Mouse (Mus musculus): Measurements from ENCODE around the gene Vtcn1. TPM values are rescaled to one million over a fixed set of nuclear protein-coding genes. Genes with fewer than 3 reads are reported as not detected.

Vtcn1 gene
- polyA plus RNA-seq, 1 experiment from 2014 or later, result 0.41 TPM

GRCm38 (mm10) chr3:100908594-100908993, 83.3 kb downstream of the Vtcn1 start:
- no peak overlapping the region for H3K4me3 ChIP-seq (ENCODE audit: control insufficient read depth in 1 of 2, insufficient read depth in 1 of 2, low read depth in 1 of 2, low read length in 2 of 2)
- H3K9ac ChIP-seq (ENCODE audit: low read length), result no peak overlapping the region
- no peaks in the 10 kb centered on the region for H3K9me3 ChIP-seq (ENCODE audit: control insufficient read depth, low read length)
- peak overlapping the region; percentile 14; the same call in 1 of the 2 replicates for H3K4me2 ChIP-seq (ENCODE audit: low read length)
- H3K4me1 ChIP-seq (ENCODE audit: control insufficient read depth in 2 of 2, insufficient read depth in 2 of 2, low read length in 2 of 2), result peaks cover 2 to 10% of the 10 kb centered on the region in 2 experiments; a peak in 3 of 4 replicates
- no peaks in the 10 kb centered on the region for H3K27me3 ChIP-seq (ENCODE audit: control insufficient read depth, insufficient read depth, low read length)
- ATAC-seq (ENCODE audit: insufficient number of reproducible peaks, insufficient read depth, low FRiP score, low read depth), result no peak
- H3K36me3 ChIP-seq (ENCODE audit: control insufficient read depth, insufficient read depth, low read length), result no peaks in the 10 kb centered on the region
- WGBS, result 19% methylated on average over 6 of the region's 6 CpGs
- H3K27ac ChIP-seq (replicated peaks in 1 of 2; ENCODE audit: control insufficient read depth in 1 of 2, insufficient read depth in 1 of 2, low read depth in 2 of 2, low read length in 2 of 2), result no peak overlapping the region

DNA sequence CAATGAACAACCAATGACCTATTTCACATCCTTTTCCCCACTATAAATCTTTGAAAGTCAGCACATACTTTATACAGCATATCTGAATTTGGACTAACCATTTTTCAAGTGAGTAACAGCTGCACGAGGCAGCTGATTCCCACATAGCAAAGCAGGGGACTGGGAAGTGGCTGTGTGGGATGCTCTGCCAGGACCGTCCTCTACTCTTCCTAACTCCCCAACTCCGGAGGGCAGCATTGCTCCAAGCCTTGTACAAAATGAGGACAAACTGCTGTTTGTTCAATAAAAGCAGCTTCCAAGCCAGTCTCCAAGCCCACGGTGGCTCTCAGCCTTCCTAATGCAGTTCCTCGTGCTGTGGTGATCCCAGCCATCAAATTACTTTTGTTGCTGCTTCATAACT, 85.4 kb downstream of the Vtcn1 start:
- 71% methylated on average over 5 of the region's 5 CpGs for WGBS
- peaks cover 2 to 10% of the 10 kb centered on the region in 2 experiments; a peak in 3 of 4 replicates for H3K4me1 ChIP-seq (ENCODE audit: control insufficient read depth in 2 of 2, insufficient read depth in 2 of 2, low read length in 2 of 2)
- H3K9ac ChIP-seq (ENCODE audit: low read length), result no peak overlapping the region
- no peaks in the 10 kb centered on the region for H3K36me3 ChIP-seq (ENCODE audit: control insufficient read depth, insufficient read depth, low read length)
- H3K9me3 ChIP-seq (ENCODE audit: control insufficient read depth, low read length), result no peaks in the 10 kb centered on the region
- H3K27me3 ChIP-seq (ENCODE audit: control insufficient read depth, insufficient read depth, low read length), result no peaks in the 10 kb centered on the region
- no peak overlapping the region for H3K4me3 ChIP-seq (ENCODE audit: control insufficient read depth in 1 of 2, insufficient read depth in 1 of 2, low read depth in 1 of 2, low read length in 2 of 2)
- no peak overlapping the region for H3K4me2 ChIP-seq (ENCODE audit: low read length)
- ATAC-seq (ENCODE audit: insufficient number of reproducible peaks, insufficient read depth, low FRiP score, low read depth), result no peak
- H3K27ac ChIP-seq (replicated peaks in 1 of 2; ENCODE audit: control insufficient read depth in 1 of 2, insufficient read depth in 1 of 2, low read depth in 2 of 2, low read length in 2 of 2), result no peak overlapping the region

GRCm38 (mm10) chr3:100911026-100911425, 85.8 kb downstream of the Vtcn1 start:
- H3K36me3 ChIP-seq (ENCODE audit: control insufficient read depth, insufficient read depth, low read length), result no peaks in the 10 kb centered on the region
- H3K9me3 ChIP-seq (ENCODE audit: control insufficient read depth, low read length), result no peaks in the 10 kb centered on the region
- no peak for ATAC-seq (ENCODE audit: insufficient number of reproducible peaks, insufficient read depth, low FRiP score, low read depth)
- H3K4me2 ChIP-seq (ENCODE audit: low read length), result no peak overlapping the region
- no peaks in the 10 kb centered on the region for H3K27me3 ChIP-seq (ENCODE audit: control insufficient read depth, insufficient read depth, low read length)
- no peak overlapping the region for H3K4me3 ChIP-seq (ENCODE audit: control insufficient read depth in 1 of 2, insufficient read depth in 1 of 2, low read depth in 1 of 2, low read length in 2 of 2)
- H3K4me1 ChIP-seq (ENCODE audit: control insufficient read depth in 2 of 2, insufficient read depth in 2 of 2, low read length in 2 of 2), result peaks cover 2 to 10% of the 10 kb centered on the region in 2 experiments; a peak in 3 of 4 replicates
- no peak overlapping the region for H3K9ac ChIP-seq (ENCODE audit: low read length)
- WGBS, result 77% methylated on average over 9 of the region's 9 CpGs
- no peak overlapping the region for H3K27ac ChIP-seq (replicated peaks in 1 of 2; ENCODE audit: control insufficient read depth in 1 of 2, insufficient read depth in 1 of 2, low read depth in 2 of 2, low read length in 2 of 2)

GRCm38 (mm10) chr3:100911498-100912213, 86.4 kb downstream of the Vtcn1 start:
- 0 out of 2 replicates have a peak, but pooled peaks have one; percentile 26 for ATAC-seq (ENCODE audit: insufficient number of reproducible peaks, insufficient read depth, low FRiP score, low read depth)
- Histone ChIP-seq H3K4me2 (ENCODE audit: low read length) (no peak overlapping the region), H3K27ac (replicated peaks in 1 of 2; ENCODE audit: control insufficient read depth in 1 of 2, insufficient read depth in 1 of 2, low read depth in 2 of 2, low read length in 2 of 2) (no peak overlapping the region), H3K4me1 (ENCODE audit: control insufficient read depth in 2 of 2, insufficient read depth in 2 of 2, low read length in 2 of 2) (peaks cover 0 to 6% of the 10 kb centered on the region in 2 experiments; a peak in 2 of 4 replicates), H3K9ac (ENCODE audit: low read length) (no peak overlapping the region), H3K4me3 (ENCODE audit: control insufficient read depth in 1 of 2, insufficient read depth in 1 of 2, low read depth in 1 of 2, low read length in 2 of 2) (no peak overlapping the region), H3K36me3 (ENCODE audit: control insufficient read depth, insufficient read depth, low read length) (no peaks in the 10 kb centered on the region), H3K9me3 (ENCODE audit: control insufficient read depth, low read length) (no peaks in the 10 kb centered on the region), H3K27me3 (ENCODE audit: control insufficient read depth, insufficient read depth, low read length) (no peaks in the 10 kb centered on the region)
- 51% methylated on average over 7 of the region's 7 CpGs for WGBS

- no peak overlapping the region for H3K4me2 ChIP-seq (ENCODE audit: low read length)
- no peak for ATAC-seq (ENCODE audit: insufficient number of reproducible peaks, insufficient read depth, low FRiP score, low read depth)
- 14% methylated on average over 7 of the region's 7 CpGs for WGBS
These were observed 91.6 kb downstream of the Vtcn1 start for GRCm38 (mm10) chr3:100916844-100917243.

DNA sequence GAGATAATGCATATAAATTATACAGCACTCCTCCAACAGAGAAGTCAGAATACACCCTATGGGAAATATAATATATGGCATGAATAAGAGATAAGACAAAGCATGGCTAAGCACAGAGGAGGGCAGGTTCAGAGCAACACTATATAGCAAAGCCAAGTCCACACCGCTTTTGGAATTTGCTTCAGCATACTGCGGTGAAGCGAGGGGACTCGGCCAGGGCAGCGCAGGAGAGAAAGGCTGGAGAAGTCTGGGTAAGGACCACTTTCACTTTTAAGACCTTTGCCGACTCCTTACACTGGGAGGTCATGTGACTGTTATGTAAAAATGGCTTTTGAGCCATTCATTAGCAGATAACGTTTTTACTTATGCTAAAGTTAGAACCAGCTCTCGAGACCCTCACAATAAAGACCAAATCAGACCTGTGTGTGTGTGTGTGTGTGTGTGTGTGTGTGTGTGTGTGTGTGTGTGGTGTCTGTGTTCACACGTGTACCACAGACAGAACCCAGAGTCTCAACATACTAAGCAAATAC, 95.4 kb downstream of the Vtcn1 start:
- H3K4me2 ChIP-seq (ENCODE audit: low read length), result no peak overlapping the region

More at GRCm38 (mm10) chr3:100916844-100917243, 91.6 kb downstream of the Vtcn1 start:
- Histone ChIP-seq H3K4me1 (ENCODE audit: control insufficient read depth in 2 of 2, insufficient read depth in 2 of 2, low read length in 2 of 2) (no peaks in the 10 kb centered on the region), H3K9ac (ENCODE audit: low read length) (no peak overlapping the region), H3K27ac (replicated peaks in 1 of 2; ENCODE audit: control insufficient read depth in 1 of 2, insufficient read depth in 1 of 2, low read depth in 2 of 2, low read length in 2 of 2) (no peak overlapping the region), H3K36me3 (ENCODE audit: control insufficient read depth, insufficient read depth, low read length) (no peaks in the 10 kb centered on the region), H3K27me3 (ENCODE audit: control insufficient read depth, insufficient read depth, low read length) (no peaks in the 10 kb centered on the region), H3K9me3 (ENCODE audit: control insufficient read depth, low read length) (no peaks in the 10 kb centered on the region), H3K4me3 (ENCODE audit: control insufficient read depth in 1 of 2, insufficient read depth in 1 of 2, low read depth in 1 of 2, low read length in 2 of 2) (no peak overlapping the region)

GRCm38 (mm10) chr3:100921825-100922505, 96.7 kb downstream of the Vtcn1 start, which contains the start of gene Trim45:
Gene Trim45 (plus strand): TSS chr3:100922202.
- peaks cover 6% of the 10 kb centered on the region; the same call in 1 of the 2 replicates for H3K36me3 ChIP-seq (ENCODE audit: control insufficient read depth, insufficient read depth, low read length)
- no peaks in the 10 kb centered on the region for H3K9me3 ChIP-seq (ENCODE audit: control insufficient read depth, low read length)
- WGBS, result under 1% methylated on average over 39 of the region's 39 CpGs
- no peaks in the 10 kb centered on the region for H3K27me3 ChIP-seq (ENCODE audit: control insufficient read depth, insufficient read depth, low read length)
- peak within 1 kb of the TSS; percentile 78 for H3K9ac ChIP-seq (ENCODE audit: low read length)
- H3K4me2 ChIP-seq (ENCODE audit: low read length), result peak within 1 kb of the TSS; percentile 72
- peak; percentile 98 for ATAC-seq (ENCODE audit: insufficient number of reproducible peaks, insufficient read depth, low FRiP score, low read depth)
- peak within 1 kb of the TSS; percentile 50 to 60 for H3K4me3 ChIP-seq (ENCODE audit: control insufficient read depth in 1 of 2, insufficient read depth in 1 of 2, low read depth in 1 of 2, low read length in 2 of 2)
- peaks cover 12 to 27% of the 10 kb centered on the region in 2 experiments; a peak in 3 of 4 replicates for H3K4me1 ChIP-seq (ENCODE audit: control insufficient read depth in 2 of 2, insufficient read depth in 2 of 2, low read length in 2 of 2)
- H3K27ac ChIP-seq (replicated peaks in 1 of 2; ENCODE audit: control insufficient read depth in 1 of 2, insufficient read depth in 1 of 2, low read depth in 2 of 2, low read length in 2 of 2), result peak within 1 kb of the TSS; percentile 80

More for the DNA sequence above, 95.4 kb downstream of the Vtcn1 start:
- H3K4me1 ChIP-seq (ENCODE audit: control insufficient read depth in 2 of 2, insufficient read depth in 2 of 2, low read length in 2 of 2), result peaks cover 11 to 23% of the 10 kb centered on the region in 2 experiments; a peak in 3 of 4 replicates
- peaks cover 6% of the 10 kb centered on the region; the same call in 1 of the 2 replicates for H3K36me3 ChIP-seq (ENCODE audit: control insufficient read depth, insufficient read depth, low read length)
- no peaks in the 10 kb centered on the region for H3K27me3 ChIP-seq (ENCODE audit: control insufficient read depth, insufficient read depth, low read length)
- H3K9ac ChIP-seq (ENCODE audit: low read length), result no peak overlapping the region
- no peak overlapping the region for H3K27ac ChIP-seq (replicated peaks in 1 of 2; ENCODE audit: control insufficient read depth in 1 of 2, insufficient read depth in 1 of 2, low read depth in 2 of 2, low read length in 2 of 2)
- H3K9me3 ChIP-seq (ENCODE audit: control insufficient read depth, low read length), result no peaks in the 10 kb centered on the region
- H3K4me3 ChIP-seq (ENCODE audit: control insufficient read depth in 1 of 2, insufficient read depth in 1 of 2, low read depth in 1 of 2, low read length in 2 of 2), result no peak overlapping the region
- WGBS, result 71% methylated on average over 9 of the region's 9 CpGs
- no peak for ATAC-seq (ENCODE audit: insufficient number of reproducible peaks, insufficient read depth, low FRiP score, low read depth)
